Comparison of ENCODE assay signal across 50 mouse cellular contexts in genomic region chr11:49383133-49383532, GRCm38 (mm10). TPM values are rescaled to one million over a fixed set of nuclear protein-coding genes. Genes with fewer than 3 reads are reported as not detected.
"Had no signal": no experiment of that assay in that cellular context is flagged by ENCODE, and none has a peak within 500 bp of the region (broad histone marks: within the 10 kb centered on the region; RNA-seq: fewer than 3 reads in every experiment).

No protein-coding gene starts in this region.

- ATAC-seq: hindbrain, embryonic 16.5 days; hindbrain, postnatal 0 days; inflammation-experienced regulatory T-cells, adult 6 months; intestine, embryonic 15.5 days; intestine, embryonic 16.5 days; intestine, postnatal 0 days had no signal

- H3K4me3 ChIP-seq: heart, embryonic 10.5 days; heart, embryonic 12.5 days; heart, embryonic 13.5 days; heart, embryonic 15.5 days; hindbrain, embryonic 10.5 days; hindbrain, embryonic 12.5 days; hindbrain, embryonic 13.5 days; hindbrain, embryonic 15.5 days; intestine, embryonic 15.5 days; kidney, embryonic 15.5 days; layer of hippocampus, adult 2 months had no signal

- H3K9me3 ChIP-seq: heart, embryonic 13.5 days; heart, embryonic 15.5 days; hindbrain, embryonic 10.5 days; hindbrain, embryonic 12.5 days; hindbrain, embryonic 13.5 days; hindbrain, embryonic 15.5 days; intestine, embryonic 15.5 days; kidney, embryonic 15.5 days had no signal

- H3K4me1 ChIP-seq: heart, embryonic 10.5 days; heart, embryonic 12.5 days; heart, embryonic 13.5 days; heart, embryonic 15.5 days; hindbrain, embryonic 10.5 days; hindbrain, embryonic 12.5 days; hindbrain, embryonic 13.5 days; hindbrain, embryonic 15.5 days; intestine, embryonic 15.5 days; kidney, embryonic 15.5 days had no signal

- H3K27me3 ChIP-seq: heart, embryonic 12.5 days; heart, embryonic 13.5 days; heart, embryonic 15.5 days; hindbrain, embryonic 12.5 days; hindbrain, embryonic 13.5 days; hindbrain, embryonic 15.5 days; intestine, embryonic 15.5 days; kidney, embryonic 15.5 days had no signal

- H3K36me3 ChIP-seq: heart, embryonic 10.5 days; heart, embryonic 12.5 days; heart, embryonic 13.5 days; heart, embryonic 15.5 days; hindbrain, embryonic 10.5 days; hindbrain, embryonic 12.5 days; hindbrain, embryonic 13.5 days; hindbrain, embryonic 15.5 days; intestine, embryonic 15.5 days; kidney, embryonic 15.5 days had no signal

- DNase-seq: heart, postnatal 10 days; heart, postnatal 14 days; heart, postnatal 36 days; heart, postnatal 4 days; kidney, adult 11 months; kidney, adult 18-20 months; kidney, adult 2 months; kidney, adult 8-10 months; kidney, adult 9 months; kidney, postnatal 10 days; kidney, postnatal 14 days; kidney, postnatal 25 days; kidney, postnatal 36 days; kidney, postnatal 4 days; layer of hippocampus, adult 9-11 months; layer of hippocampus, postnatal 36 days had no signal

RNA-seq across cellular contexts. Expression of gene Olfr1389, which starts 39.7 kb away (rescaled TPM):
- total RNA-seq: heart, postnatal 10 days; heart, postnatal 14 days; heart, postnatal 25 days; heart, postnatal 36 days; heart, postnatal 4 days; hematopoietic stem cell, adult 5-6 weeks; hindbrain, postnatal 0 days; layer of hippocampus, adult 18-20 months; layer of hippocampus, adult 2 months; layer of hippocampus, adult 8-10 months; layer of hippocampus, postnatal 10 days; layer of hippocampus, postnatal 14 days; layer of hippocampus, postnatal 25 days; layer of hippocampus, postnatal 36 days had no signal
- polyA plus RNA-seq: heart, embryonic 10.5 days; heart, embryonic 11.5 days; heart, embryonic 12.5 days; heart, embryonic 13.5 days; heart, embryonic 14.5 days; heart, embryonic 15.5 days; heart, embryonic 16.5 days; heart, postnatal 0 days; hindbrain, embryonic 10.5 days; hindbrain, embryonic 11.5 days; hindbrain, embryonic 12.5 days; hindbrain, embryonic 13.5 days; hindbrain, embryonic 14.5 days; hindbrain, embryonic 15.5 days; hindbrain, embryonic 16.5 days; hindbrain, postnatal 0 days; inflammation-experienced regulatory T-cells, adult 6 months; intestine, embryonic 14.5 days; intestine, embryonic 15.5 days; intestine, embryonic 16.5 days; intestine, postnatal 0 days; kidney, adult 2 months; kidney, embryonic 14.5 days; kidney, embryonic 15.5 days; kidney, embryonic 16.5 days; kidney, postnatal 0 days; large intestine, adult 2 months had no signal

RNA-seq across cellular contexts. Expression of gene Olfr1390, which starts 48.1 kb away (rescaled TPM):
- total RNA-seq: heart, postnatal 10 days; heart, postnatal 14 days; heart, postnatal 25 days; heart, postnatal 36 days; heart, postnatal 4 days; hematopoietic stem cell, adult 5-6 weeks; hindbrain, postnatal 0 days; layer of hippocampus, adult 18-20 months; layer of hippocampus, adult 2 months; layer of hippocampus, adult 8-10 months; layer of hippocampus, postnatal 10 days; layer of hippocampus, postnatal 14 days; layer of hippocampus, postnatal 25 days; layer of hippocampus, postnatal 36 days had no signal
- polyA plus RNA-seq: heart, embryonic 10.5 days; heart, embryonic 11.5 days; heart, embryonic 12.5 days; heart, embryonic 13.5 days; heart, embryonic 14.5 days; heart, embryonic 15.5 days; heart, embryonic 16.5 days; heart, postnatal 0 days; hindbrain, embryonic 10.5 days; hindbrain, embryonic 11.5 days; hindbrain, embryonic 12.5 days; hindbrain, embryonic 13.5 days; hindbrain, embryonic 14.5 days; hindbrain, embryonic 15.5 days; hindbrain, embryonic 16.5 days; hindbrain, postnatal 0 days; intestine, embryonic 14.5 days; intestine, embryonic 15.5 days; intestine, embryonic 16.5 days; intestine, postnatal 0 days; kidney, adult 2 months; kidney, embryonic 14.5 days; kidney, embryonic 15.5 days; kidney, embryonic 16.5 days; kidney, postnatal 0 days; large intestine, adult 2 months had no signal

RNA-seq across cellular contexts. Expression of gene Olfr1388, which starts 53.3 kb away (rescaled TPM):
- total RNA-seq: heart, postnatal 4 days had no signal
- polyA plus RNA-seq: heart, embryonic 12.5 days; heart, embryonic 13.5 days; heart, embryonic 14.5 days; heart, embryonic 15.5 days; heart, embryonic 16.5 days; heart, postnatal 0 days; hindbrain, embryonic 11.5 days; kidney, embryonic 16.5 days had no signal
